Mouse (Mus musculus) C2C12 (cell line): Measurements from ENCODE around the gene Cep170. TPM values are rescaled to one million over a fixed set of nuclear protein-coding genes. Genes with fewer than 3 reads are reported as not detected.

Source experiments
- H3K27me3 ChIP-seq: one replicate; pipeline ENCODE4 v1.6.1; 2011; ENCODE audit not compliant: control insufficient read depth, insufficient read depth, insufficient read length
- H3K36me3 ChIP-seq: one replicate; pipeline ENCODE4 v1.6.1; 2011; ENCODE audit not compliant: control insufficient read depth, insufficient read depth
- H3K4me3 ChIP-seq: one replicate; pipeline ENCODE4 v1.5.1; 2011; ENCODE audit warnings: mild to moderate bottlenecking, control low read depth; ENCODE audit not compliant: poor library complexity, insufficient read depth, severe bottlenecking
- H3K79me2 ChIP-seq: one replicate; pipeline ENCODE4 v1.6.1; 2011; ENCODE audit not compliant: control insufficient read depth, insufficient read depth
- H3K79me3 ChIP-seq: one replicate; pipeline ENCODE4 v1.6.1; 2011; ENCODE audit warnings: low read depth, control low read depth
- H3ac ChIP-seq: one replicate; pipeline ENCODE3; 2011; ENCODE audit warnings: low read depth; ENCODE audit not compliant: control insufficient read depth, insufficient read length
- CEBPB ChIP-seq: IDR thresholded peaks from one replicate; pipeline ENCODE4 v1.6.1; 2011; ENCODE audit warnings: low read depth, mild to moderate bottlenecking, control low read depth, moderate library complexity
- CTCF ChIP-seq: IDR thresholded peaks from one replicate; pipeline ENCODE4 v1.5.1; 2011; ENCODE audit not compliant: control insufficient read depth, insufficient read depth, insufficient read length
- FOSL1 ChIP-seq: IDR thresholded peaks from one replicate; pipeline ENCODE4 v1.8.0; 2011; ENCODE audit warnings: mild to moderate bottlenecking, low read length; ENCODE audit not compliant: poor library complexity, insufficient read depth, severe bottlenecking
- MAX ChIP-seq: IDR thresholded peaks from one replicate; pipeline ENCODE4 v1.6.1; 2011; ENCODE audit warnings: mild to moderate bottlenecking, control low read depth
- MYOD1 ChIP-seq: IDR thresholded peaks from one replicate; pipeline ENCODE4 v1.6.1; 2011; ENCODE audit warnings: low read depth; ENCODE audit not compliant: control insufficient read depth, insufficient read length
- MYOG ChIP-seq: IDR thresholded peaks from one replicate; pipeline ENCODE4 v1.6.1; 2011; ENCODE audit not compliant: control insufficient read depth, insufficient read length; ENCODE audit errors: extremely low read depth
- USF1 ChIP-seq: IDR thresholded peaks from one replicate; pipeline ENCODE4 v1.6.1; 2011; ENCODE audit warnings: low read depth, mild to moderate bottlenecking, control low read depth, moderate library complexity
- polyA plus RNA-seq: library from polyadenylated mRNA; unstranded; fragments of >200 nt; fragmentation: generic; extraction: Trizol; gene quantifications from one replicate; pipeline ENCODE4 v1.2.1, GENCODE M21; 2012; ENCODE audit warnings: missing spikeins

Gene Cep170
- polyA plus RNA-seq, 1 experiment: 15.1 TPM

GRCm38 (mm10) chr1:176821929-176822328, 8.1 kb upstream of the Cep170 start:
- peaks cover 92% of the 10 kb centered on the region for H3K79me2 ChIP-seq

GRCm38 (mm10) chr1:176818763-176819162, 4.9 kb upstream of the Cep170 start:
- TF ChIP-seq FOSL1 (no peak), MYOD1 (peak; percentile 74), CEBPB (peak; percentile 91), USF1 (no peak), CTCF (no peak)
- Histone ChIP-seq H3K4me3 (no peak overlapping the region), H3K27me3 (no peaks in the 10 kb centered on the region), H3K79me2 (peaks cover 88% of the 10 kb centered on the region), H3K36me3 (no peaks in the 10 kb centered on the region), H3K79me3 (peaks cover 32% of the 10 kb centered on the region), H3ac (peak overlapping the region; percentile 66)

More at GRCm38 (mm10) chr1:176821929-176822328, 8.1 kb upstream of the Cep170 start:
- no peaks in the 10 kb centered on the region for H3K27me3 ChIP-seq
- no peak for TF ChIP-seq FOSL1
- TF ChIP-seq USF1: no peak
- TF ChIP-seq MYOD1: peak; percentile 26
- no peak overlapping the region for H3ac ChIP-seq
- H3K4me3 ChIP-seq: no peak overlapping the region
- no peaks in the 10 kb centered on the region for H3K36me3 ChIP-seq
- peaks cover 28% of the 10 kb centered on the region for H3K79me3 ChIP-seq

- TF ChIP-seq MYOD1 (peak; percentile 44), CTCF (no peak)
- peaks cover 31% of the 10 kb centered on the region for H3K79me3 ChIP-seq
- no peaks in the 10 kb centered on the region for H3K27me3 ChIP-seq
- H3ac ChIP-seq: no peak overlapping the region
- no peaks in the 10 kb centered on the region for H3K36me3 ChIP-seq
- H3K79me2 ChIP-seq: peaks cover 87% of the 10 kb centered on the region
- H3K4me3 ChIP-seq: no peak overlapping the region
Observed at GRCm38 (mm10) chr1:176818147-176818546, 4.3 kb upstream of the Cep170 start.

GRCm38 (mm10) chr1:176816728-176817127, 2.9 kb upstream of the Cep170 start:
- no peaks in the 10 kb centered on the region for H3K36me3 ChIP-seq
- TF ChIP-seq MAX (no peak), MYOD1 (no peak), FOSL1 (no peak), CTCF (no peak), MYOG (no peak), USF1 (no peak), CEBPB (no peak)

GRCm38 (mm10) chr1:176814591-176815062, 760 bp upstream of the Cep170 start, which contains the start of gene Sdccag8:
Sdccag8 (plus strand) TSS chr1:176814660.
- TF ChIP-seq MAX: no peak
- no peak for TF ChIP-seq MYOD1
- TF ChIP-seq USF1: no peak
- no peak for TF ChIP-seq FOSL1
- no peak for TF ChIP-seq CEBPB
- no peak for TF ChIP-seq CTCF
- TF ChIP-seq MYOG: no peak

More at GRCm38 (mm10) chr1:176816728-176817127, 2.9 kb upstream of the Cep170 start:
- peaks cover 87% of the 10 kb centered on the region for H3K79me2 ChIP-seq
- peaks cover 45% of the 10 kb centered on the region for H3K79me3 ChIP-seq
- H3K4me3 ChIP-seq: no peak overlapping the region
- no peaks in the 10 kb centered on the region for H3K27me3 ChIP-seq
- H3ac ChIP-seq: no peak overlapping the region

GRCm38 (mm10) chr1:176813292-176814035, 403 bp downstream of the Cep170 start:
- Histone ChIP-seq H3ac (peak overlapping the region; percentile 77), H3K79me2 (peaks cover 90% of the 10 kb centered on the region), H3K79me3 (peaks cover 68% of the 10 kb centered on the region), H3K27me3 (no peaks in the 10 kb centered on the region), H3K36me3 (no peaks in the 10 kb centered on the region), H3K4me3 (peak overlapping the region; percentile 63)
- no peak for TF ChIP-seq MAX
- TF ChIP-seq MYOG: no peak
- no peak for TF ChIP-seq USF1
- TF ChIP-seq CTCF: no peak
- TF ChIP-seq FOSL1: no peak
- TF ChIP-seq CEBPB: no peak
- TF ChIP-seq MYOD1: no peak

More at GRCm38 (mm10) chr1:176814591-176815062, 760 bp upstream of the Cep170 start, which contains the start of gene Sdccag8:
- Histone ChIP-seq H3K4me3 (peak within 1 kb of the TSS; percentile 63), H3ac (peak within 1 kb of the TSS; percentile 77), H3K79me2 (peaks cover 87% of the 10 kb centered on the region), H3K36me3 (no peaks in the 10 kb centered on the region), H3K27me3 (no peaks in the 10 kb centered on the region), H3K79me3 (peaks cover 60% of the 10 kb centered on the region)
